Mouse (Mus musculus) midbrain, embryonic 16.5 days (tissue): ENCODE measurements around the gene Sept9. TPM values are rescaled to one million over a fixed set of nuclear protein-coding genes. Genes with fewer than 3 reads are reported as not detected.

Source experiments
- ATAC-seq: fragments of 200-750 bp; cut with Nextera tagmentation; 2 replicates; pipeline ENCODE4 v1.8.0; 2017; ENCODE audit warnings: moderate TSS enrichment
- H3K27ac ChIP-seq: fragments of 300-500 bp; sonication (generic); 2 replicates; pipeline ENCODE4 v1.5.1; 2014; ENCODE audit warnings: mild to moderate bottlenecking, low read length, mixed read lengths
- H3K27me3 ChIP-seq: fragments of 300-500 bp; sonication (generic); 2 replicates; pipeline ENCODE4 v1.6.1; 2014; ENCODE audit warnings: low read depth, low read length, mixed read lengths; ENCODE audit not compliant: control insufficient read depth, insufficient read depth
- H3K36me3 ChIP-seq: fragments of 300-500 bp; sonication (generic); 2 replicates; pipeline ENCODE4 v1.6.1; 2014; ENCODE audit warnings: mild to moderate bottlenecking, low read length, moderate library complexity, mixed read lengths; ENCODE audit not compliant: control insufficient read depth, insufficient read depth
- H3K4me1 ChIP-seq: fragments of 300-500 bp; sonication (generic); 2 replicates; pipeline ENCODE4 v1.6.1; 2014; ENCODE audit warnings: mild to moderate bottlenecking, low read length, mixed read lengths; ENCODE audit not compliant: control insufficient read depth, insufficient read depth
- H3K4me2 ChIP-seq: fragments of 300-500 bp; sonication (generic); 2 replicates; pipeline ENCODE4 v1.6.1; 2014; ENCODE audit warnings: mild to moderate bottlenecking, low read length, mixed read lengths
- H3K4me3 ChIP-seq: fragments of 300-500 bp; sonication (generic); 2 replicates; pipeline ENCODE4 v1.5.1; 2014; ENCODE audit warnings: low read depth, mild to moderate bottlenecking, low read length, moderate library complexity, mixed read lengths
- H3K9ac ChIP-seq: fragments of 300-500 bp; sonication (generic); 2 replicates; pipeline ENCODE4 v1.6.1; 2014; ENCODE audit warnings: low read depth, low read length, mixed read lengths
- H3K9me3 ChIP-seq: fragments of 300-500 bp; sonication (generic); replicated peaks from 2 replicates; pipeline ENCODE4 v1.6.1; 2014; ENCODE audit warnings: mild to moderate bottlenecking, low read length, mixed read lengths; ENCODE audit not compliant: control insufficient read depth, poor library complexity, severe bottlenecking
- WGBS: fragments of 180-500 bp; shearing (Covaris S2); extraction: QIAGEN DNeasy Blood & Tissue Kit; methylation state at CpG from one replicate; pipeline ENCODE4 v1.1.7; 2014; 5-methylcytosine and 5-hydroxymethylcytosine counted together
- polyA plus RNA-seq: library from polyadenylated mRNA; unstranded; fragments of >200 nt; fragmentation: Nextera tagmentation; extraction: Ambion mirVana; gene quantifications from 2 replicates; pipeline ENCODE4 v1.2.1, GENCODE M21; 2015

Sept9 gene
- polyA plus RNA-seq, 1 experiment from 2014 or later: 103 TPM

- ATAC-seq: no peak
- H3K4me2 ChIP-seq: no peak overlapping the region
- H3K36me3 ChIP-seq: no peaks in the 10 kb centered on the region
- 56% methylated on average over 10 of the region's 10 CpGs for WGBS
- H3K9me3 ChIP-seq: no peaks in the 10 kb centered on the region
- peaks cover 6% of the 10 kb centered on the region; the same call in 1 of the 2 replicates for H3K4me1 ChIP-seq
- H3K9ac ChIP-seq: no peak overlapping the region
- H3K27ac ChIP-seq: no peak overlapping the region
- no peak overlapping the region for H3K4me3 ChIP-seq
- H3K27me3 ChIP-seq: no peaks in the 10 kb centered on the region
These were observed 33.5 kb downstream of the Sept9 start for GRCm38 (mm10) chr11:117232886-117233458.

GRCm38 (mm10) chr11:117233818-117234217, 34.4 kb downstream of the Sept9 start:
- 76% methylated on average over 8 of the region's 8 CpGs for WGBS

GRCm38 (mm10) chr11:117235086-117235897, 35.8 kb downstream of the Sept9 start:
- H3K27ac ChIP-seq: no peak overlapping the region
- no peak for ATAC-seq
- no peaks in the 10 kb centered on the region for H3K9me3 ChIP-seq
- peaks cover 6% of the 10 kb centered on the region; the same call in 1 of the 2 replicates for H3K4me1 ChIP-seq
- no peak overlapping the region for H3K4me2 ChIP-seq
- H3K9ac ChIP-seq: peak overlapping the region; percentile 25; the same call in 1 of the 2 replicates
- no peak overlapping the region for H3K4me3 ChIP-seq
- H3K36me3 ChIP-seq: no peaks in the 10 kb centered on the region
- 53% methylated on average over 12 of the region's 12 CpGs for WGBS
- H3K27me3 ChIP-seq: no peaks in the 10 kb centered on the region

More at GRCm38 (mm10) chr11:117233818-117234217, 34.4 kb downstream of the Sept9 start:
- no peaks in the 10 kb centered on the region for H3K27me3 ChIP-seq
- H3K27ac ChIP-seq: no peak overlapping the region
- no peaks in the 10 kb centered on the region for H3K9me3 ChIP-seq
- no peak overlapping the region for H3K9ac ChIP-seq
- ATAC-seq: no peak
- no peaks in the 10 kb centered on the region for H3K36me3 ChIP-seq
- peaks cover 6% of the 10 kb centered on the region; the same call in 1 of the 2 replicates for H3K4me1 ChIP-seq
- no peak overlapping the region for H3K4me2 ChIP-seq
- H3K4me3 ChIP-seq: no peak overlapping the region

GRCm38 (mm10) chr11:117235898-117236459, 36.5 kb downstream of the Sept9 start:
- Histone ChIP-seq H3K4me1 (peaks cover 6% of the 10 kb centered on the region; the same call in 1 of the 2 replicates), H3K36me3 (no peaks in the 10 kb centered on the region), H3K4me2 (no peak overlapping the region), H3K27me3 (no peaks in the 10 kb centered on the region), H3K4me3 (no peak overlapping the region), H3K27ac (no peak overlapping the region), H3K9me3 (no peaks in the 10 kb centered on the region), H3K9ac (no peak overlapping the region)
- 42% methylated on average over 9 of the region's 9 CpGs for WGBS
- no peak for ATAC-seq

- no peak overlapping the region for H3K4me2 ChIP-seq
- ATAC-seq: peak; percentile 62; the same call in 1 of the 2 replicates
- 4% methylated on average over 4 of the region's 4 CpGs for WGBS
- H3K27ac ChIP-seq: no peak overlapping the region
- peaks cover 3% of the 10 kb centered on the region; the same call in 1 of the 2 replicates for H3K4me1 ChIP-seq
- H3K9me3 ChIP-seq: no peaks in the 10 kb centered on the region
- no peak overlapping the region for H3K9ac ChIP-seq
- no peaks in the 10 kb centered on the region for H3K36me3 ChIP-seq
- no peak overlapping the region for H3K4me3 ChIP-seq
- H3K27me3 ChIP-seq: no peaks in the 10 kb centered on the region
These were observed 38.7 kb downstream of the Sept9 start for GRCm38 (mm10) chr11:117238169-117238568.

- Histone ChIP-seq H3K9me3 (no peaks in the 10 kb centered on the region), H3K36me3 (no peaks in the 10 kb centered on the region), H3K27ac (no peak overlapping the region), H3K4me2 (no peak overlapping the region), H3K4me3 (no peak overlapping the region), H3K9ac (no peak overlapping the region), H3K27me3 (no peaks in the 10 kb centered on the region), H3K4me1 (peaks cover 3% of the 10 kb centered on the region; the same call in 1 of the 2 replicates)
- no peak for ATAC-seq
- 84% methylated on average over 6 of the region's 6 CpGs for WGBS
These were observed 40.2 kb downstream of the Sept9 start for GRCm38 (mm10) chr11:117239617-117240016.

GRCm38 (mm10) chr11:117240322-117240721, 40.9 kb downstream of the Sept9 start:
- peaks cover 1% of the 10 kb centered on the region; the same call in 1 of the 2 replicates for H3K4me1 ChIP-seq
- no peak for ATAC-seq
- H3K27ac ChIP-seq: no peak overlapping the region
- H3K36me3 ChIP-seq: no peaks in the 10 kb centered on the region
- H3K9ac ChIP-seq: no peak overlapping the region
- no peaks in the 10 kb centered on the region for H3K27me3 ChIP-seq
- H3K9me3 ChIP-seq: no peaks in the 10 kb centered on the region
- no peak overlapping the region for H3K4me2 ChIP-seq
- H3K4me3 ChIP-seq: no peak overlapping the region
- WGBS: 83% methylated on average over 9 of the region's 9 CpGs

GRCm38 (mm10) chr11:117240861-117241738, 41.6 kb downstream of the Sept9 start:
- Histone ChIP-seq H3K4me2 (no peak overlapping the region), H3K4me3 (no peak overlapping the region), H3K27me3 (no peaks in the 10 kb centered on the region), H3K27ac (no peak overlapping the region), H3K9ac (no peak overlapping the region), H3K9me3 (no peaks in the 10 kb centered on the region), H3K36me3 (no peaks in the 10 kb centered on the region), H3K4me1 (no peaks in the 10 kb centered on the region)
- WGBS: 86% methylated on average over 11 of the region's 11 CpGs
- no peak for ATAC-seq
